Mouse (Mus musculus) retina, postnatal 7 days (tissue): ENCODE measurements at regions not wholly inside any gene's neighbourhood (a gene's known extent, or its start where the extent isn't known, plus 50 kb on each side); places are given as distances from the start of the nearest gene placed in this dataset.

Experiments
- DNase-seq: peaks from one replicate; pipeline ENCODE4 v3.0.0-alpha.2; 2012; ENCODE audit warnings: low read depth, low spot score

- no peak for DNase-seq
Observed at GRCm38 (mm10) chr4:124446615-124447014, 164.0 kb downstream of the 3100002H09Rik start.

GRCm38 (mm10) chr4:124443613-124444108 is 166.9 kb downstream of the 3100002H09Rik start:
- DNase-seq = no peak

GRCm38 (mm10) chr4:124443130-124443503 is 167.5 kb downstream of the 3100002H09Rik start:
- DNase-seq = no peak

- no peak for DNase-seq
Observed at GRCm38 (mm10) chr4:124442491-124443129, 168.0 kb downstream of the 3100002H09Rik start.

- peak; percentile 53 for DNase-seq
Observed at GRCm38 (mm10) chr4:124441737-124442487, 168.7 kb downstream of the 3100002H09Rik start.

- no peak for DNase-seq
Observed at GRCm38 (mm10) chr4:124435040-124435434, 175.6 kb downstream of the 3100002H09Rik start.

- DNase-seq = no peak
Observed at GRCm38 (mm10) chr4:124434059-124435039, 176.3 kb downstream of the 3100002H09Rik start.

GRCm38 (mm10) chr4:124433506-124433905 is 177.1 kb downstream of the 3100002H09Rik start:
- DNase-seq = no peak

- no peak for DNase-seq
Observed at GRCm38 (mm10) chr4:124431193-124431592, 179.4 kb downstream of the 3100002H09Rik start.

- DNase-seq = no peak
Observed at GRCm38 (mm10) chr4:124428844-124429243, 181.8 kb downstream of the 3100002H09Rik start.

- no peak for DNase-seq
Observed at GRCm38 (mm10) chr4:124422406-124422805, 188.2 kb downstream of the 3100002H09Rik start.

- no peak for DNase-seq
Observed at GRCm38 (mm10) chr4:124418431-124418830, 192.2 kb downstream of the 3100002H09Rik start.

- no peak for DNase-seq
Observed at GRCm38 (mm10) chr4:124417176-124417575, 193.4 kb downstream of the 3100002H09Rik start.

- no peak for DNase-seq
Observed at GRCm38 (mm10) chr4:124416266-124416665, 194.3 kb downstream of the 3100002H09Rik start.

GRCm38 (mm10) chr4:124414386-124414785 is 196.2 kb downstream of the 3100002H09Rik start:
- DNase-seq = no peak

GRCm38 (mm10) chr4:124409279-124409678 is 201.3 kb downstream of the 3100002H09Rik start:
- DNase-seq = no peak

- DNase-seq = no peak
Observed at GRCm38 (mm10) chr4:124402075-124402474, 208.5 kb downstream of the 3100002H09Rik start.

- DNase-seq = no peak
Observed at GRCm38 (mm10) chr4:124400741-124401140, 209.9 kb downstream of the 3100002H09Rik start.

GRCm38 (mm10) chr4:124400136-124400675 is 210.4 kb downstream of the 3100002H09Rik start:
- no peak for DNase-seq

GRCm38 (mm10) chr4:124398354-124398753 is 212.2 kb downstream of the 3100002H09Rik start:
- no peak for DNase-seq

- no peak for DNase-seq
Observed at GRCm38 (mm10) chr4:124396566-124397283, 213.9 kb downstream of the 3100002H09Rik start.
